Mouse (Mus musculus) liver, adult (tissue): ENCODE data around the gene Crim1.

Source experiments
- GATA4 ChIP-seq: IDR thresholded peaks from 2 replicates; pipeline ENCODE4 v1.6.1; 2014; ENCODE audit warnings: mild to moderate bottlenecking, low read length; ENCODE audit not compliant: insufficient replicate concordance

The Crim1 gene

DNA sequence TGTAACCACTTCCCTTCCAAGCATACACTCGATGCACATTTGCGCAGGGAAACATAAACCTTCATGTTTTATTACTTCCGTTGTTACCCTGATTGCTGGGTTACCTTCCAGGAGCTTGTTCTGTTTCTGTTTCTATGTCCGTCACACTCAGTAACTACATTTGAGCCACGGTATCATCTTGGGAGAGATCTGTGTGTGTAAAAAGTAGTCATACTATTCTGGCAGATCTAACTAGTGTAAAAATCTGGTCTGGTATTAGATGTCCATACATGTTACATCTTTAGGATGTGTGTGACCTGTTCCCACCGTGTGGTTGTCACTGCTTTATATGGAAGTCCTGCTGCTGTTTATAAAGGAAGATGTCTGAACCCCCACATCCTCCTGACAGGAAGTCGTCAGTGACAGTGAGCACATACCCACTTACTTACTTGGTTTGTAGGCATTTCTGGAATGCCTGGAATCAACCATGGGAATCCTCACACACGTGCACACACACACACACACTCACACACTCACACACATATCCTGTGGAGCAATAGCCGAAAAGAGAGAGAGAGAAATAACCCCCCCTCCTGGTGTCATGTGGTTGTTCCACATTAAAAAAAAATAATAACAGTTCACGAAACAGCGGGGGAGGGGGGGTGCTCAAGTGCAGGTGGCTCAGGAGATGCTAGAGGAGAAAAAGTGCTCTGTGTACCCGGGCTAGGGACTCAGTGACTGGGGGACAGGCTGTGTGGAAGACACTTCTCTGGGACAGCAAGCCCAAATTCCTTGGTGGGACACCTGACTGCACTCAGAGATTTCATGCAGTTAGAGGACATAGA is 151.8 kb downstream of the Crim1 start:
- TF ChIP-seq GATA4: no peak

DNA sequence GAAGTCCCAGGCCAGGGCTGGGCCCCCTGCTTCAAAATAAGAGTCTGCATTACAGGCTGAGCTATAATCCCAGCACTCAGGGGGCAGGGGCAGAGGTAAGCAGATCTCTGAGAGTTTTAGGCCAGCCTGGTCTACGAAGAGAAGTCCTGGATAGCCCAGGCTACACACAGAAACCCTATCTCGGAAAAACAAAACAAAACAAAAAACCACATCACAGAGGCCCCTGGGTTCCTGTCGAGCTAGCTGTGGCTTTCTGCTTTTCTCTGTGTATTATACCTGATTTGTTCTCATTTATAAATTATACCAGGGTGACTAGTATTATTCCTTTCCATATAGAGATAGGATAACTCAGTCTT is 152.4 kb downstream of the Crim1 start:
- no peak for TF ChIP-seq GATA4

DNA sequence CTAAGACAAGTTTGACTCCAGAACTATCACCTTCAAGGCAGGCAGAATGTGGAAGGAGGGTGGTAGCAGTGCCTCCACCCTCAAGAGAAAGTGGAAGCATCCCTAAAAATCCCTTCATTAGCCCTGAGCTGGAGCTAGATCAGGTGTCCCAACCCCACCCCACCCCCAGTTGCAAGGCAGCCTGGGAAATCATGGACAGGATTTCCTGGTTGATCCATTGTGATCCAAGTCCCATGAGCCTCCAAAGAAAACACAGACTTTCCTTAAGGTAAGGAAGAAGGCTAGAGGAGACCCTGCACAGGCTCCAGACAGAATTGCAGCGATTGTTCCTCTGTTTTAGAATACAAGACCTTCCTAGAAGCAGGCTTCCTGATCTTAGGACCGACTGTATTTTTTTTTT is 154.4 kb downstream of the Crim1 start:
- no peak for TF ChIP-seq GATA4

DNA sequence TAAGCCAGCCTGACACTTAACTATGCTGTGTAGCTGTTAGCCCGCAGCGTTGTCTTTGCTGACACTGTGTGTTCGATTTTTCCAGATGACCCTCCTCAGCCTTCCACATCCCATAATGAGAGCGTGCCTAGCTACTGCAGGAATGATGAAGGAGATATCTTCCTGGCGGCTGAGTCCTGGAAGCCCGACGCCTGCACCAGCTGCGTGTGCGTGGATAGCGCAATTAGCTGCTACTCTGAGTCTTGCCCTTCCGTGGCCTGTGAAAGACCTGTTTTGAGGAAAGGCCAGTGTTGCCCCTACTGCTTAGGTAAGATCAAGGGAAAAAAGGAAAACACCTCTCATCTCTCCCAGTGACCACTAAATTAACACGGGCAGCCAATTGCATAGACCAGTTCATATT is 154.8 kb downstream of the Crim1 start:
- TF ChIP-seq GATA4: no peak

DNA sequence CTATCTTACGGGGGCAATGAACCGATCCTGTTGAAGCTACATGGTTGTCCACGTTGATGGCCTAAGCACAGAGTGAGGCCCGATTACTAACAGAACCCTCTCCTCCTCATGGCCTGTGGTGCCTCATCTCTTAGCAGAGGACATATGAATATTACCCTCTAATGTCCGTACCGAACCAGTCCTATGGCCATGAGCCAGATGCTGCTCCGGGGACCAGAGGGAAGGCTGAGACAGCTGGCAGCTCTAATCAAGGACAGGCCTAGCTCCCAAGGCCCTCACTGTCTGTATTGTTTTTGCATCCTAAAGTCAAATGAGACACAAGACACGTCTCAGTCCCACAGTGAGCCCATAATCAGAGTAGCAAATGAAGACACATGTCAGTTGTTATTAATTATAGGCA is 155.6 kb downstream of the Crim1 start:
- TF ChIP-seq GATA4: no peak

DNA sequence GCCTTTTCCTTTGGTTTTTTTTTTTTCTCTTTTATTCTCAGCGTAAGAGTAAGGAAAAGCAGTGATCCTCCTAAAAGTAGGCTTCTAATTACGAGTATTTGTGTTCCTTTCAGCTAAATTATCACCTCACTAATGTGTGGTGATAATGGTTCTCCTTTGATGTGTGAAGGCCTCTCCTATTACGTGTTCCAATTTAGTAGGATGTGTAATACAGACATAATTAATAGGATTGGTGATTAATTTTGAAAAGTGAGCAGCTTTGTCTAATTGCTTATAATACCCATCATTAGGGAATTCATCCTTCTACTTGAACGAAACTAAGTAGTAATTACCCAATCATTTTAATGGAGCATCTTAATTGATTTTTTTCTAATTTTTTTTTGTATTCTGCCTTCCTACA is 157.7 kb downstream of the Crim1 start:
- TF ChIP-seq GATA4: no peak

DNA sequence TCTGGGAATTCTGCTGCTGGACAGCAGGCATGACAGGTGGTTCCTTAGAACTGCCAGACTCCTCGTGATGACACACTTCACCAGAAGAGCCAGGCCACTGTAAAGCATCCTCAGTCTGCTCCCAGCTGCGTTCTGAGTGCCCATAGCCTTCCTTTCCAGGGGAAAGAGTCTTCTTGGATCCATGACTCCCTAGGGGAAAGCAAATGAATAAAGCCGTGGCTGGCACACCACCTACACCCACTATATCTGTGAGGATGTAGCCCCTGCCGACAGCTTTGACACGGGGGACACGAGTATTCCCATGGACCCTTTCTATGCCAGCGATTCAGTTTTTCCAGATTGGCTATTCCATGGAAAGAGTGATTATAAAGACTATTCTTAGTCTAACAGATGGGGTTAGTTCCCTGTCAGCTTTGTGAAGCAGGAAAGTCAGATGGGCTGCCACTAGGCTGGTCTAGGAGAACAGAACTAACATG is 158.2 kb downstream of the Crim1 start:
- no peak for TF ChIP-seq GATA4

DNA sequence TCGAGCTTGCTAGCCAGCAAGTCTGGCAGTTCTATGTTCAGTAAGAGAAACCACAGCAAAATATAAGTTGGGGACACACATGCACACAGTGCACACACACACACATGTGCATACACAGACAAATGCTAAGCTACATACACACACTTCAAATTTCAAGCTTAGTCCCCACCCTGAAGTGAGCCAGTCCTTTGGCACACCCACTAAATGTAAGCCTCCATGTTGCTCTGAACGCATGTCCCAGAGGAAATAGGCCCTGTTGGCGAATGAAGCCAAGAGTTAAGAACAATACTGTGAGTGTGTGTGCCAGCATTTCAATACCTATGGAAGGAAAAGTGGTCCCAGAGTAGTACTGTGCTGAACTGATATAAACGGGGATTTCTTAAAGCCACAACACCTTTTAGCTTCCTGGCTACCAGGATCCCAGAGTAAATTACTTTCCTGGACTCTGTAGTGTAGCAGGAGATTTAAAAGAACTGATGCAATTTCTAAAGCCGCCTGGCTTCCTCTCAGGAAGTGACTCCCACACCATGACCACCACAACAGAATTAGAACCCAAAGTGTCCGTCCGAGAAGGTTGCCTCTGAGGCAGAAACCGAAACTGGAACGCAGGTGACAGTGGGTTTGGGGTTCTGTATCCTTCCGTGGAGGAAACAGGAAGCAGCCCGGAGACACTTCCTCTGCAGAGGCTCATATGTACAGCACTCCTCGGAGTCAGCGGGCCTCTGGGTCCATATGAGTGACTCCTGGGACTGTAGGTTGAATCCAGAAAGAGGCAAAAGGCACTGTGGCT is 162.1 kb downstream of the Crim1 start:
- TF ChIP-seq GATA4: no peak

DNA sequence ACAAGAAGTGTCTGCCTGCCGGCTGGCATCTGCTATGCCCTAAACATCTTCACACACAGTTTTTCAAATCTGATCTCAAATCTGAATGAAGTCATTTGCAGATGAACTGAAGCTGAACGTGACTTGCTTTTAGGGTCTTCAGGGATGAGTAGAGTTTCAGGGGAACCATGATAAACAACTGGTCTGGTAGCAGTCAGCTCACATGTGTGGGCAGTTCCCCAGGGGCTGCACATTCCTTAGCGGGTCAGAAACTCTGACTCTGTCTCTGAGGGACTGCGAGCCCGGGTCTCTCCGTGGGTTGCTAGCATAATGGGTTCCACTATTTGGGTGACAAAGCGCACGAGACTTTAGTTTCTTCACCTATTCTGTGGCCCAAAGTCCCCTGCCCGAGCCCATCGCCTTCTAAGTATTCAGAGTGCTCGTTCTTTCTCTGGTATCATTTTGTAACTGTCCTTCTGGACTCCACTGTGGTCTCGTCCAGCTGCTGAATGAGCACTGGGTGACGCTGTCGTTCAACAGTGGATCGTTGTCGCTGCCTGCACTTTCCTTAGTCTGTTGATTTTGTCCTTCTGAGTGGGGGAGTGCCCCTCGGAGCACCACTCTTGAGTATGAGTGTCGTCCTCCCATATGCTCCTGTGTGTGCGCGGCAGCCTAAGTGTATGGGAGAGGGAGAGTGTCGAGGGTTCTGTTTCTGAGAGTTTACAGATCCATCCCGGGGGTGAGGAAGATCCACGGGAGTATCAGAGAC is 164.7 kb downstream of the Crim1 start:
- TF ChIP-seq GATA4: no peak

DNA sequence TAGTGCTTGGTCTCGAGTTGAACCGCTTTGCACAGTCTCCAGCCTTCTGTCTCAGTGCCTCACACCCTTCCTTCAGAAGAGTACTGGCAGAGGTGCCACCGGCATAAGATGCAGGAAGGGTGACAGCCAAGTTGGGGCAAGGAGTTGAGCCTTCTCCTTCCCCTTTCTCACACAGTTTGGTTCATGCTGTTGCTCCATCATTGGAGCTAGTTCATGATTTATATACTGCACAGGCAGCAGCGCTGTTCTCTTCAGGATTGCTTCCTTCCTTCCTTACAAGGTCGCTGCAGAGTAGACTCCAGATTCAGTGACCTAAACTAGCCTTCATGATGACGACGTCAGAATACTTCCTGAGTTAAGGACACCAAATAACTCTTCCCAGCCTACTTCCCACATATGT is 166.0 kb downstream of the Crim1 start:
- no peak for TF ChIP-seq GATA4

DNA sequence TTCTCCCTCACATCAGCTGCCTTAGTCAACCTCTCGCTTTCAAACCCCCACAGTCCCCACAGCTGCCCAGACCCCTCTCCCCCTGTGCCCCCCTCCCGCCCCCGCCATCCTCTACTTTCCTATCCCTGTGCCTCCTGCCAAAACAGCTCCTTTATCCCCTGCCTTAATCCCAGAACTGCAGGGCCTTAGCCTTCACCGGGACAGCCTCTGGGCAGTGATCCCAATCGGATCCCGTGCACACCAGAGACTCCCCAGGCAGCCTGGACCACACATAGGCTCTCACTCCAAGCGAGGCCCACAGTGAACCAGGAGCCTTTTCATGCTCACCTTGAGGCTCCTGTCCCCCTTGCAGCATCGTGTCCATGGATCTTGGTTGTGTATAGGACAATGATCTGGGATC is 168.4 kb downstream of the Crim1 start:
- no peak for TF ChIP-seq GATA4

DNA sequence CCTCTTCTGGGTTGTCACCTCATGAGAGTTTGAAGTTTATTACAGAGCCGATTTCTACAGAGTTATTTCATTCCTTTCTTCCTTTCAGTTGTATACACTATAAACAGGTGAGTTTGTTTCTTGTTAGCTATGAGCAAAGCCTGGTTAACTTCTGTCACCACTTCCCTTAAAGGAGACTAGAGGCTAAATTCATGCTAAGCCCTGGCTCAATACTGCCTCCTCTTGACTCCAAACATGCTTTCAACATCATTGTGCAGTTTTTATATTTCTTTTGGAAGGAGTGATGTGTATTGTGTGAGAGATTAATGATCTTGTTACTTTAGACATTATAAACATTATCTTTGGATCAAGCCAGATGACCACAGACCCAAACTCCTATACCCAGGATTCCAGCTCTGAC is 170.4 kb downstream of the Crim1 start:
- no peak for TF ChIP-seq GATA4

DNA sequence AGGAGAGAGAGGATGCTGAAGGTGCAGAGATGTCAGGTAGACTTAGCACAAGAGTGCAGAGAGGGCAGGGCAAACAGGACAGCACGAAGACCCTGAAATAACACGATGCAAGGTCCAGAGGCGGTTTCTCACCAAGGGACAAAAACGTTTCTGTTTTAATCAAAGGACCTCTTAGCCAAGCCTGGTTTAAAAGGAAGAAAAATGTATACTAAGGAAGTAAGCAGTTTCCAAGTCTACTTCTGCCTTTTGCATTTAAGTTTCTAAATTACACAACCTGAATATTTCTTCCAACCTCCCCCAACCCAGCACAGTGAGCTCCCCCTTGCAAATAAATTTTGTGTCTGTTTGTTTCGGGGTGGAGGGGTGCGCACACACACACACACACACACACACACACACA is 173.1 kb downstream of the Crim1 start:
- TF ChIP-seq GATA4: no peak

DNA sequence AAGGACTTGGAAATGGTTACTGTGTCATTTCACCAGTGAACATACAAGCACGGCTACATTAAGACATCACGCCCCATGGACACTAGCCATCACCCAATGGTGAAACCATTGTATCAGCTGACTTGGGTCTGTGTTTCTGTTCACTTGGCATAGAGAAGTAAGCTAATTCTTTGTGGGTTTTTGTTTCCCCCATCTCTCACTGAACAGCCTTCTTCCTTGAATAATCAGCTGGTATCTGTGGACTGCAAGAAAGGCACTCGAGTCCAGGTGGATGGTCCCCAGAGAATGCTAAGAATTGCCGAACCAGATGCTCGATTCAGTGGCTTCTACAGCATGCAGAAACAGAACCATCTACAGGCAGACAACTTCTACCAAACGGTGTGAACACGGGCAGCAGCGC is 173.8 kb downstream of the Crim1 start:
- no peak for TF ChIP-seq GATA4

DNA sequence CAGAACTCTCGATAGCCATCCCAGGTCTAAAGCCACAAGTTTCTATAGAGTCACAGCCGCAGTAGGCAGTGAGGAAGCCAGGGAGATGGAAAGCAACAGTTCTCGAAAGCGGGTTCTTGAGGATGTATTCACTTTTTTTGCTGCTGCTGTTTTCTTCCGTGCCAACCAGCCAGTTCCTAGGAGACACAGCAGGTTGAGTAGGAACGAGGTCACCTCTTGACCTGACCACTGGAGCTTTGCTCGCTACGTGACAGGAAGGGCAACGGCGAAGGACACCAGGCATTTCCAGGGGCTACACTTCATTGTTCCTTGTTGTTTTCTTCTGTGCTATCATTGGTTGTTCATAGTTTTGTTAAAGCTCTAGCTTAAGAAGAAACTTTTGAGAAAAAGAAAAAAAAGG is 174.7 kb downstream of the Crim1 start:
- TF ChIP-seq GATA4: no peak

DNA sequence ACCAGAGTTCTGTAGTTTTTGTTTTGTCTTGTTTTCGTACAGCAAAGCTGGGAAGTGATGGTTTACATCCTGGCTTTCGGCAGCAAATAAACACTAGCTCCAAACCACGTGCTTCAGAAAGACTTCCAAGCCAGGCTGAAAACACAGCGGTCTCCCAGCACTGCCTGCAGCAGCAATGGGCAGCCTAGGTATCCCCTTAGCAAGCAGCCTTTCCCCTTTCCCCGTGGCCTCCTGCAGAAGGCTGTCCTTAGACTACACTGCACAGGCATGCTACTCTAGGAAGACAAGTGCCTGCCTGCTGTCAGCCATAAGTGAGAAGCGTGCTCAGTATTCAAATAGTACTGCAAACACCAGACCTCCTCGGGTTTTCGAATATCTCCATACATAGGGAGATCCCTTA is 176.5 kb downstream of the Crim1 start:
- no peak for TF ChIP-seq GATA4

DNA sequence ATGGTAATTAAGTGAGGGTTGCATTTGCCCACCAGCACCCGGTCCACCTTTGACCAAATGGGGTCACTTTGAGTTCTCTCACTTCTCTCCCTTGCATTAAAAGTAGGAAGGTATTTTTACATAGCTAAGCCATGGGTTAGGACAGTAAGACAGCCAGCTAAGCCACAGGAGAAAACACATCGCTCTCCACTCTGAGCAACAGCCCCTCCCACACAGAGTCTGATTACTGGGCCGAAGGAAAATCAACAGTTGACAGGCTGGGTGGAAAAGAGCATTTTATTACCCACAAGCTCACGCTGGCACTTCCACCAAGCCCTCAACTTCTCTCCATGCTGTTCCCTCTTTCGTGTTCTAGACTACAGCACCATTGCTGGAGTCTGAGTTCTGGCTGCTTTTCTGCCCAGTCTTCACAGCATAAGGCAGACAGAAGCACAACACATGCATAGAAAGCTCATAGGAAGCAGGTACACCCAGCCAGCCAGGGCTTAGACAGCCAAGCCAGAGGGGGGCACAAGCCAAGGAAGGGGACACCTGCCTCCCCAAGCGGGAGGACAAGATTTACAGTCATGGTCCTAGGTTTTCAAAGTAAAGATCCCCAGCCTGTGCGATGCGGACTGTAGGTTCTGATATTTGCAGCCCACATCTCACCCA is 179.2 kb downstream of the Crim1 start:
- no peak for TF ChIP-seq GATA4
